Mouse (Mus musculus) G1E-ER4 (cell line): Measurements from ENCODE around the gene Fabp6. TPM values are rescaled to one million over a fixed set of nuclear protein-coding genes. Genes with fewer than 3 reads are reported as not detected.

ENCODE experiments used
- GATA1 ChIP-seq: IDR thresholded peaks from one replicate; pipeline ENCODE4 v1.8.0; 2012; ENCODE audit warnings: low read length, inconsistent platforms
- polyA plus RNA-seq: library from polyadenylated mRNA; stranded (reverse); fragments of >175 nt; gene quantifications from 2 replicates; pipeline ENCODE4 v1.2.3, GENCODE M21; 2012

The Fabp6 gene
- polyA plus RNA-seq, 1 experiment = not detected

DNA sequence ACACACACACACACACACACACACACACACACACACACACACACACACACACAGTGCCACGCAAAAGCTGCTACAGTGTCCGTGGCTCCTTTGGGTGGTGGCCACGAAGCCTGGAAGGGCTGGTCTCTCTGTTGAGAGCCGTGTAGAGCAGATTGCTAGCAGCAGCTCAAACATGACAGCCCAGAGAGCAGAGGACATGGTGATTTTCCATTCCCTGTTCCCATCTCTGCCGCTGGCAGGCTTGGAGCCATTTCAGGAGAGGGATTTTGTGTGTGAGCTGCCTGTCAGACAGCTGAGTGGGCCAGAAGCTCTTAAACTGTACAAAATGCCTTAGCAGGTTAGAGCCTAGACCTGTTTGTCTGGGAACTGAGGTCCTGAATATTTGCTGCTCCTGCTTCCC, 34.6 kb downstream of the Fabp6 start:
- TF ChIP-seq GATA1 = no peak

DNA sequence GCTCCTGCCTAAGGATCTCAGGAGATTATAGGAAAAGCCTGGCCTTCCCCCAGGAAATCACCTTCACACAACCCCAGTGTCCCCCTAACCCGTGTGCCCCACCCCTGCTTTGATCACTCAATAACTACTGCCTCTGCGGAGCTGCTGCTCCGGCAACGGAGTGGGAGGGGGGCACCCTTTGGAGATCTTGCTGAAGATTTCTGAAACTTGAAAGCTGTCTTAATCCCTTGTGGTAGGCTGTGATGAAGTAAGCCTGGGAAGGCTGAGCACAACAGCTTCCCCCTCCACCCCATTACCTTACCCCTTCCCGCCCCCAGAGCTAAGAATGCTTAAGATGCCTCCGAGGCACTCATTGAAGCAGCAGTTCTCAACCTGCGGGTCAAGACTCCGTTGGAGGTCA, 35.5 kb downstream of the Fabp6 start:
- no peak for TF ChIP-seq GATA1

DNA sequence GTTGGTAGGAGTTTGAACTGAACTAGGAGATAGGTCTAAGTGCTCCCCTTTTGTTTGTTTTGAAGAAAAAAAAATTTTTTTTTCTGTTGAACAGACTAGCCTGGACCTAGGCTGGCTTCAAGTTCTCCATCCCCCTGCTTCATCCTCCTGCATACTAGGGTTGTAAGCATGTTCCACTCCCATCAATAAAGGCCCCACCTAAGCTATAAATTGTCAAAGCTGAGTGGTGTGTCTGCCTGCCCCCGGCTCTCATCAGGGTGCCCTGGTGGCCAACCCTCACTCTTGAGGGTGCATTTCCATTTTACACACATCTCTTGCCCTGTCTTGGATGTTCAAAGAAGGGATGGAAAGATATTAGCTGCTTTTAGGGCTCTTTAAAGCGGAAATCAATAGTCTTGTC, 35.9 kb downstream of the Fabp6 start:
- TF ChIP-seq GATA1 = no peak

DNA sequence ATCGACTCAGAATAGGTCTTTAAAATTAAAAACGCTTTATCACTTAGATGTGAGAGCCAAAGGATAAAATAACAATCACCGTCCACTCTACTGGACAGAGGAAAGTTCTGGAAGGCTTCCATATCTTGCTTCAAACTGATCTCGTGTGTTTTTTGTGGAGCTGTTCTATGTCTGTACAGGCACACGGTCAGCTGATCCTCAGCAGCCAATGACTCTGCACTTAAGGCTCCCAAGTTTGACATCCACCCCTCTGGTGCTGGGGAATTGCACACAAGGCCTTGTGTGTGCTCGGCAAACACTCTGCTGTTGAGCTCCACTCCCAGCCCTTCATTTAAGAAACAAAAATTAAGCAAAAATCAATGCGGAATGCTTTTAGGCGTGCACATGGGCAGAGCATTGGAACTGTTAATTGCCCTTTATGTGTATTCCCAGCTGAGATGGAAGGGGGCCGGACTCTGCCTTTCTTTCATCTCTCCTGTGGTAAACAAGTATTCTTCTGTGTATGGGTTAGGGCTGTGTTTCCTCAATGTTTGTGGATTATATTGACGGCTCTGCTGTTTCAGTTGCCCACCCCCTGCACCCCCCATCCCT, 37.6 kb downstream of the Fabp6 start:
- TF ChIP-seq GATA1 = no peak

DNA sequence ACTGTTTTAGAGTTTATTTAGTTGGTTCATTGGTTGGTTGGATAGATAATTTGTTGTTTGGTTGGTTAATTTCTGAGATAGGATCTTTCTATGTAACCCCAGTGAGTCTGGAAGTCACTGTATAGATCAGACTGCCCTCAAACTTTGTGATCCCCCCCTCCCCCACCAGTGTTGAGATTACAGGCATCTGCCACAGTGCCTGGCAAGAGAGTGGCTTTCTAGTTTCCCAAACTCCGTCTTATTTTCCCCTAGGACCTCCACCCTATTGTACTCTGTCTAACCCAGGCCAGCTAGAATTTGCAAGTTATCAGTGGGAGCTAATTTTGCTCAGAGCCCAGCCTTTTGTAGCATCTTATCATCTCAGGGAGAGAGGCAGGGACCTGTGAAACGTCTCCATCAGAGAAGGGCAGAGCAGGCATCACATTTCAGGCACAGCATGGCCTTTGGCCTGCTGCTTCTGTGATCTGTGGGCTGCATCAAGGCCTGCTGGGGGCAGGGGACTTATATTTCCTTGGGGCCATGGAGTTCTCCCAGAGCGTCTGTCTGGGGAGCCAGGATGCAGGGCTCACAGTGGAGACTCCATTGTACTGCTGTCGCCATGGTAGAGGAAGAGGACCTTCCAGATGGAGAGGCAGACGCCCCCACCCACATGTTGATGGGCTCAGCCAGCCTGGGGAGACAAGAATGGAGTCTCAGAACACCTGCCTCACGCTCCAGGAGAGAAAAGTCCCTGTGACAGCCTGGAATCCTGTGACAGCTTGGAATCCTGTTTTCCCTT, 41.6 kb downstream of the Fabp6 start:
- no peak for TF ChIP-seq GATA1

DNA sequence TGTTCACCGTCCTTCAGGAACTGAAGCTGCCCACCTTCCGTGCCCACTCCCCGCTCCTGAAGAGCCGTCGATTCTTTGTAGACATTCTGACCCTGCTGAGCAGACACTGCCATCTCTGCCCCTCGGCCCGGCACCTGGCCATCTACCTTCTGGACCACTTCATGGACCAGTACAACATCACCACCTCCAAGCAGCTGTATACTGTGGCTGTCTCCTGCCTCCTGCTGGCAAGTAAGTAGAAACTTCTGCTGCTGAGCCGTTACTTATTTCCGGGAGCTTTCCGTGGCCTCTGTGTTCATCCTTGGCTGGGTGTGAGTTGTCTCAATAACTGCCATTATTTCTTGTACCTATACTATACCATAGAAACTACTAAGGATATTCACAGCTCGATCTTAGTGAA, 44.8 kb downstream of the Fabp6 start:
- no peak for TF ChIP-seq GATA1

DNA sequence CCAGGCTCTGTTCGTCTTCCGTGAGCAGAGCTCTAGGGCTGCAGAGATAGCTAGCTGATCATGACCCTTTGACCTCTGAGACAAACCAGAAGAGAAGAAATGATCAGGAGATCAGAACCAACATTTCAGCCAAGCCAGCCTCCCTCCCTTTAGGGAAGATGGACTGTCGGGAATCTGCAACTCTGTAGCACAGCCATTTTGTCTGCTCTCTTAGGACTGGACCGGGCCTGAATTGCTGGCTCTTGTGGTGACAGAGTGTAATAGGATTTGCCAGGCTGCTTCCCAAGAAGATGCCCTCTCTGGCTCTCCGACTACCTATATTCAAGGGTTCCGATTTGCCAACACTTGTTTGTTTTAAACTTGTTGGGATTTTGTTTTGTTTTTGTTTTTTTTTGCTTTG, 48.7 kb downstream of the Fabp6 start:
- TF ChIP-seq GATA1 = no peak

DNA sequence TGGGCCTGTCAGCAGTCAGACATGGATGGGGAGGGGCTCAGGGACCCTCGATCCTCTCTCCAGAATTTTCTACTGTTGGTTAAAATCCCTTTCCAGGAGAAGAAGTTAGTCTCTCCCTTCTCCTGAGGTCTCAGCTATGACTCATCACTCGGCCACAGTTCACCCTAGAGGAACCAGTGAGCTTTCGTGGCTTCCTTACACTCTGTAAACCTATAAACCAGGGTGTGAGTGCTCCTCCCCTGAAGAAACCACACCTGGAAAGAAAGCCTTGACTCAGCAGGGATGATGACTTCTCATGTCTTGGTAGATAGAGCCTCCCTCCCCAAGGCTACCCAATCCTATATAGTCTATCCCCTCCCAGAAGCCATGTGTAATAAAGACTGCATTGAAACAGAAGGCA, 49.6 kb downstream of the Fabp6 start:
- TF ChIP-seq GATA1 = no peak

DNA sequence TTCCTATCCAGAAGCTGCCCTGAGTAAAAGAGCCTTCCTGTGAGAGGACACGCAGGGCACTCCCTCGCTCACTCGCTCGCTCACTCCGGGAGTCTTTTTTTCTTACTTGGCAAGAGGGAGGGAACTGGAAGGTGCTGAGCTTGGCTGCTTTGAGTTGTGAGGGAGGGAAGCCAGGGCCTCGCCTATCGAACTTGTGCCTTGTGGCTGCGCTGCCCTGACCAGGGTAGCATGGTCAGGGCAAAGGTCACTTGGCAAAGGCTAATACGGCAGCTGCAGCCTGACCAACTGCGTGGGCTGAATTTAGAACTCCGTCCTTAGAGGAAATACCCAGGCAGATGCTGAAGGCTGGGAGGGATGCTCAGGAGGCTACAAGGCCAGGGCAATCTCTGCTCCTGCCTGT, 51.6 kb downstream of the Fabp6 start:
- TF ChIP-seq GATA1 = no peak

DNA sequence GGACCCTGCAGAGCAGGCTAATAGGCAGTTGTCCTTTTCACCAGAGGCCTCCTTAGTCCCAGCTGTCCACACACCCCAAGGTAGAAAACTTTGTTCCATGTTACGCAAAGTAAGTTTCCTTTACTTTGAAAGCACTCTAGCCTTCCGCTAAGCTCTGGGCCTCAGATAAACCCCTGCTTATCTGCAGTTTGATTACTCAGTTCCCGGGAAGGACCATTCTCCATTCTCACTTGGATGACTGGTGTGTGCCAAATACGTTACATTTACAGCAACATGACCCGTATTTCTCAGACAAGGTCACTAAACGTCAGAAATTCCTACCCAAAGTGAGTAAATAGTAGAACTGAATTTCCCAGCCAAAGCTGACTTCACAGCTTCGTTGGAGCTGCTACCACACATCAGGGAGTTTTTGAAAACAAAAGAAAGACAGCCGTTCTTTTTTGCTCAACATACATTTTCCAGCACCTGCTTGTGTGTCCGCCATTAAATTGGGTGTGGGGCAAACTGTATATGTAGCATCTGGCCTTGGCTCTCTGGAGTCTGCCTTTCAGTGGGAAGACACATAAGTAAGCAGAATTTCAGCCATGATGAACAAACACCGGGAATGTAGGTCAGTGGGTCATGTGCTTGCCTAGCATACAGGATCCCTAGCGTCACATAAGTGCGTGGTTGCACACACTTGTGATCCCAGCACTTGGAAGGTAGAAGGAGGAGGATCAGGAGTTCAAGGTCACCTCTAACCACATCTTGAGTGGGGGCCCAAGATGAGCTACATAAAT, 52.5 kb downstream of the Fabp6 start:
- no peak for TF ChIP-seq GATA1

DNA sequence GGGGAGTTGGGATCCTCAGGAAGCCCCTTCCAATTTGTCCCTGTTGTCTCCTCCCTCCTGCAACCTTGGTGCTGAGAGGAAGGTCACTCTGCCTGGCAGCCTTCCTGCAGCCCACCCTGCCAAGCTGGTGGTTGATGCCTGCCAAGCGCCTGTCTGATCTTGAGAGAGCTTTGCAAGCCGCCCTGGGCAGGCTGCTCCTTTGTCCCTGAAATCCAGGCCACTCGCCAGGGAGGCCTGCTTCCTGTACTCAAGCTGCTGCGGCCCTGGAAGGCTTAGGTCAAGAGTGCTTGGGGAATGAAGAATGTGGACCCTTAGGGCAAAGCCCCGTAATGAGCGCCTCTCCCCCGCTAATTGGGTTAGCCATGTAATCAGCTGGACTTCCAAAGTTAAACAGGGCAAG, 53.2 kb downstream of the Fabp6 start:
- TF ChIP-seq GATA1 = no peak

DNA sequence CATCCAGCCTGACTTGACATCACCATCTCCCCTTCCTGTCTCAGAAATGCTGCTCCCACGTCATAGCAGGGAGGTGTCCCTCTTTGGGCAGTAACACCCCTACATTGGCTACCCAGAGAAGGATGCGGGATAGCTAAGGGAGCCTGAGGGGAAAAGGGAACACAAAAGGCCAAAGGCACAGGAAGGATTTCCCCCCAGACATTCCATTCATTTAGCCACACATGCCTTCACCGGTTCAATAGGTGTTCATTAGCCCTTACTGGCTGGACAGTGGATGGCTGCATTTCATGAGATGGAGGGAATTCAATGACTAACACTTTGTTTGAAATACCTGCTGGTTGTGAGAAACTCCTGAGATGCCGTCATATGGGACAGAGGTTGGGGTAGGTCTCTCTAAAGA, 54.7 kb downstream of the Fabp6 start:
- no peak for TF ChIP-seq GATA1

Other genes starting within 250 kb of the Fabp6 start
- 4.3 and 5.1 TPM in 2 replicates for gene Pttg1, start 175.3 kb downstream of the Fabp6 start, polyA plus RNA-seq
- gene Slu7, start 167.8 kb downstream of the Fabp6 start, polyA plus RNA-seq = 2.6 and 3.6 TPM in 2 replicates
- not detected in 2 replicates for gene C1qtnf2, start 127.3 kb downstream of the Fabp6 start, polyA plus RNA-seq
- gene Ccnjl, start 72.8 kb downstream of the Fabp6 start, polyA plus RNA-seq = not detected in 2 replicates
- gene 4933415A04Rik, start 14.5 kb downstream of the Fabp6 start, polyA plus RNA-seq = not detected in 2 replicates
- 5.3 and 6.8 TPM in 2 replicates for gene Pwwp2a, start 80.5 kb upstream of the Fabp6 start, polyA plus RNA-seq
- gene Ttc1, start 146.5 kb upstream of the Fabp6 start, polyA plus RNA-seq = 10.7 and 21.4 TPM in 2 replicates